Mouse (Mus musculus) left cerebral cortex, postnatal 14 days (tissue): ENCODE results near the gene Nagpa. TPM values are rescaled to one million over a fixed set of nuclear protein-coding genes. Genes with fewer than 3 reads are reported as not detected.

Experiments used
- DNase-seq, 2 experiments: peaks; one replicate each; pipeline ENCODE4 v3.0.0; 2021 to 2022; ENCODE audit warnings: low spot score in 2 of 2, mixed read lengths in 1 of 2
- intact Hi-C: fragments of 180-260 bp; cut with DNase I; formaldehyde crosslinking; loops from one replicate; pipeline ENCODE4 v1.15.1; 2025
- microRNA-seq, 2 experiments: library from miRNA; unstranded; fragments of <30 nt; microRNA quantifications; one replicate each; pipeline ENCODE4 v1.2.0; 2022
- total RNA-seq, 2 experiments: library from RNA; stranded (reverse); gene quantifications; 2 replicates each; pipeline ENCODE4 v1.2.3; 2021

Nagpa gene
- total RNA-seq, 2 experiments from 2014 or later = 7.4 to 10.0 TPM

DNA sequence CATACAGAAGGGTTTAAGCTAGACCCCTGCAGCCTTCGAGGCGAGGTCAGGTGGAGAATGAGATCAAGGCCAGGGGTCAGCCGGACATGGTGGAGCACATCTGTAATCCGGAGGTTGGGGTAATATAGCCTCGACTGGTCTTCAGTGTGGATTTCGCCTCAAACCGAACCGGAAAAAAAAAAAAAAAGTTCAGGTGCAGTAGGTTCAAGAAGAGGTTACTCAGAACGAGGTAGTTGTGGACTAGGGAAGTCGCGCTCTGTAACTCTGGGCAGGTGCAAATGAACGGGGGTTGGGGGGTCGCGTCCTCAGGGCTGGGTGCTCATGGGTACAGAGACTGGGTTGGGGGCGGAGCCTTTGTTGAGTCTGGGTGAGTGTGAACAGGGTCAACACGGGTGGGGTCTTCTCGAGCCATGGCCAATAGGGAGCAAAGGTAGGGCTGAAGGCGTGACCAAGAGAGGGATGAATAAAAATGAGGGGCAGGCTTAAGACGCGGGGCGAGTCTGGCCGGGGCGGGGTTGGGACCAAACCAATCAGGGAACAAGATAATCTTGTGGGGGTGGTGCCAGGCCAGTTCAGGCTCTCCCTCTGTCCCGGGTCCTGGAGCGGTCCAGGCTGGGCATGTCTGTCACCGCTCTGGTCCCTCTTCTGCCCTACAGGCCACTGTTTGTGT is 57.3 kb downstream of the Nagpa start:
- intact Hi-C loops = loop anchor here (5.0 kb wide), 1 partner anchor 94 kb away; the partner anchor contains the start of gene Ubn1
- DNase-seq = peak; percentile 16 to 26

DNA sequence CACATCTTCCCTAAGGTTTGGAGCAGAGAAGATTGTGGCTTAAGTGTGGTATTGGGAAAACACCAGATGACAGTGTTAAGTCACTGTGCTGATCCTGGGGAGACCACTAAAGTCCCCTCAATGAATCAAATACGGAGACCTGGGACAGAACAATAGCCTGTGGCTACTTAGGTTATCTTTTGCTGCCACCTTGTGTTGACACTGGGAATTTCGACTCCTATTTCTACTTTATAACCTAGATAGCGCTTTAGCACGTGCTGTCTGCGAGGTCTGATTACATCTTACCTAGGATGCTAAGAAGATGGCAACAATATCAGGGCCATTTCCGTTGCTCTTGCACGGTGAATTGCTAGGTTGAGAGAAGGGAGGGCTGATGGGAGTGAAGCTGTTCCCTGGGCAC is 58.2 kb downstream of the Nagpa start:
- DNase-seq = peak; percentile 89 to 90
- intact Hi-C loops = loop anchor here (2.0 to 5.0 kb wide), 2 partner anchors 93 to 165 kb away; partner anchors contain the start of gene Ubn1

Small RNA genes within 50 kb of the gene (microRNA-seq; reads per million reads assigned to microRNA genes)
- gene Gm23689 (0 reads per million in 2 experiments), gene Gm26095 (0 reads per million in 2 experiments), gene Mir6364 (0 reads per million in 2 experiments)

Other genes starting within 250 kb of the Nagpa start
- 10 to 100 TPM; 50.1 TPM for gene Anks3, start 239.8 kb downstream of the Nagpa start, total RNA-seq
- not detected for gene Sept12, start 206.2 kb downstream of the Nagpa start, total RNA-seq
- not detected for gene Smim22, start 196.7 kb downstream of the Nagpa start, total RNA-seq
- 100 to 1,000 TPM; 202 to 212 TPM for gene Rogdi, start 190.5 kb downstream of the Nagpa start, total RNA-seq
- gene Glyr1, start 154.1 kb downstream of the Nagpa start, total RNA-seq = 100 to 1,000 TPM; 141 to 156 TPM
- gene Ubn1, start 154.0 kb downstream of the Nagpa start, total RNA-seq = 10 to 100 TPM; 41.9 to 42.1 TPM
- under 1 TPM; 0.04 to 0.53 TPM for gene Ppl, start 71.6 kb downstream of the Nagpa start, total RNA-seq
- 1 to 10 TPM; 1.2 to 1.5 TPM for gene Sec14l5, start 56.9 kb downstream of the Nagpa start, total RNA-seq
- gene AU021092, start 18.3 kb upstream of the Nagpa start, total RNA-seq = 10 to 100 TPM in 1 of 2 experiments, 1 to 10 TPM in 1; 8.8 to 11.3 TPM
- 10 to 100 TPM; 26.9 to 29.7 TPM for gene Alg1, start 29.6 kb upstream of the Nagpa start, total RNA-seq
- gene Eef2kmt, start 52.0 kb upstream of the Nagpa start, total RNA-seq = 1 to 10 TPM; 3.7 to 4.2 TPM